Mouse (Mus musculus): ENCODE measurements at regions not wholly inside any gene's neighbourhood (a gene's known extent, or its start where the extent isn't known, plus 50 kb on each side); places are given as distances from the start of the nearest gene placed in this dataset.

GRCm38 (mm10) chr5:148742158-148742835 lies 186.8 kb downstream of the Katnal1 start:
- no peak for DNase-seq (ENCODE audit: low spot score in 2 of 2)

- no peak for DNase-seq (ENCODE audit: low spot score in 2 of 2)
Observed at GRCm38 (mm10) chr5:148741267-148742004, 187.7 kb downstream of the Katnal1 start.

GRCm38 (mm10) chr5:148740366-148741266 lies 188.0 kb upstream of the Ubl3 start:
- peak; percentile 67 for DNase-seq (ENCODE audit: low spot score in 2 of 2)

- no peak for DNase-seq (ENCODE audit: low spot score in 2 of 2)
Observed at GRCm38 (mm10) chr5:148739672-148740071, 187.1 kb upstream of the Ubl3 start.

- no peak for DNase-seq (ENCODE audit: low spot score in 2 of 2)
Observed at GRCm38 (mm10) chr5:148739141-148739540, 186.6 kb upstream of the Ubl3 start.

GRCm38 (mm10) chr5:148729541-148729940 lies 177.0 kb upstream of the Ubl3 start:
- DNase-seq (ENCODE audit: low spot score in 2 of 2), result no peak

GRCm38 (mm10) chr5:148728492-148728891 lies 175.9 kb upstream of the Ubl3 start:
- DNase-seq (ENCODE audit: low spot score in 2 of 2), result no peak

- no peak for DNase-seq (ENCODE audit: low spot score in 2 of 2)
Observed at GRCm38 (mm10) chr5:148726442-148726841, 173.9 kb upstream of the Ubl3 start.

- DNase-seq (ENCODE audit: low spot score in 2 of 2), result no peak
Observed at GRCm38 (mm10) chr5:148724470-148724869, 171.9 kb upstream of the Ubl3 start.

GRCm38 (mm10) chr5:148723677-148724227 lies 171.2 kb upstream of the Ubl3 start:
- no peak for DNase-seq (ENCODE audit: low spot score in 2 of 2)

- no peak for DNase-seq (ENCODE audit: low spot score in 2 of 2)
Observed at GRCm38 (mm10) chr5:148720604-148721003, 168.0 kb upstream of the Ubl3 start.

GRCm38 (mm10) chr5:148716633-148717032 lies 164.0 kb upstream of the Ubl3 start:
- DNase-seq (ENCODE audit: low spot score in 2 of 2), result no peak

GRCm38 (mm10) chr5:148715218-148715991 lies 162.8 kb upstream of the Ubl3 start:
- no peak for DNase-seq (ENCODE audit: low spot score in 2 of 2)

- no peak for DNase-seq (ENCODE audit: low spot score in 2 of 2)
Observed at GRCm38 (mm10) chr5:148714807-148715206, 162.2 kb upstream of the Ubl3 start.

- no peak for DNase-seq (ENCODE audit: low spot score in 2 of 2)
Observed at GRCm38 (mm10) chr5:148713796-148714195, 161.2 kb upstream of the Ubl3 start.

GRCm38 (mm10) chr5:148713039-148713438 lies 160.4 kb upstream of the Ubl3 start:
- DNase-seq (ENCODE audit: low spot score in 2 of 2), result no peak

GRCm38 (mm10) chr5:148711570-148711969 lies 159.0 kb upstream of the Ubl3 start:
- DNase-seq (ENCODE audit: low spot score in 2 of 2), result no peak

GRCm38 (mm10) chr5:148709111-148709771 lies 156.7 kb upstream of the Ubl3 start:
- DNase-seq (ENCODE audit: low spot score in 2 of 2), result no peak

GRCm38 (mm10) chr5:148708014-148708741 lies 155.6 kb upstream of the Ubl3 start:
- DNase-seq (ENCODE audit: low spot score in 2 of 2), result no peak

- no peak for DNase-seq (ENCODE audit: low spot score in 2 of 2)
Observed at GRCm38 (mm10) chr5:148707335-148707734, 154.7 kb upstream of the Ubl3 start.
